Mouse (Mus musculus): ENCODE measurements around the gene Heph. TPM values are rescaled to one million over a fixed set of nuclear protein-coding genes. Genes with fewer than 3 reads are reported as not detected.
"Not testable (repeated sequence)": the region's sequence is repeated elsewhere in the genome, so short reads cannot be mapped to it uniquely, and the experiment has no call there.

Gene Heph
- 19.3 and 22.6 TPM in 2 replicates for polyA plus RNA-seq (2014; fragmentation: Nextera tagmentation; extraction: Ambion mirVana)

DNA sequence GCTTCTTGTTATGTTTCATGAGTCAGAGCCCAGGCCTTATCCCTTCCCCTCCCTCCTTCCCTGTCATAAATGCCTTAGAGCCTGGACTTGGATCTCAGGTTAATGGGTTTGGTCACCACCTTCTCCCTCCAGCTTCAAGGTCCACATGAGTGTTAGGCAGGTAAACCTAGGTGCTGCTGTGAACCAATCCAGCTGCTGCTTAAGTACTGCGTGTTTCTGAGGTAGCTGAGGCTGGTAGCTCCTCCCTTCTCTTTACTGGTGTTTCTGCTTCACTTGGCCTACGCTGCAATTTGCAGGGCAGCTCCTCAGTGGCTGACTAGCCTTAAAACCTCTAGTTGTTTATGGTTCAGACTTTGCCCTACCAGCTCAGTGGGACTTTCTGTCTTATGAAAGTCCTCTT, at the start of gene Heph:
Gene Heph (plus strand): TSS at position 211 of the 400 bp plus-strand sequence.
- Histone ChIP-seq H3K9me3 (ENCODE audit: control insufficient read depth, low read length) (no peaks in the 10 kb centered on the region), H3K27ac (replicated peaks; ENCODE audit: low read depth, low read length) (0 out of 2 replicates have a peak within 1 kb of the TSS, but pooled peaks have one; percentile 8), H3K36me3 (ENCODE audit: control insufficient read depth, insufficient read depth, low read length) (no peaks in the 10 kb centered on the region), H3K9ac (ENCODE audit: low read depth, low read length) (peak within 1 kb of the TSS; percentile 58; the same call in 1 of the 2 replicates), H3K4me1 (ENCODE audit: control insufficient read depth, insufficient read depth, low read length) (no peaks in the 10 kb centered on the region), H3K4me2 (ENCODE audit: low read depth, low read length) (peak within 1 kb of the TSS; percentile 46), H3K4me3 (ENCODE audit: low read depth, low read length) (peak within 1 kb of the TSS; percentile 43), H3K27me3 (replicated peaks; ENCODE audit: control insufficient read depth, insufficient read depth, low read length) (no peaks in the 10 kb centered on the region)
- ATAC-seq (ENCODE audit: low read depth) (no peak), DNase-seq (ENCODE audit: low spot score) (no peak)
- 53% methylated on average over 2 of the region's 2 CpGs for WGBS

DNA sequence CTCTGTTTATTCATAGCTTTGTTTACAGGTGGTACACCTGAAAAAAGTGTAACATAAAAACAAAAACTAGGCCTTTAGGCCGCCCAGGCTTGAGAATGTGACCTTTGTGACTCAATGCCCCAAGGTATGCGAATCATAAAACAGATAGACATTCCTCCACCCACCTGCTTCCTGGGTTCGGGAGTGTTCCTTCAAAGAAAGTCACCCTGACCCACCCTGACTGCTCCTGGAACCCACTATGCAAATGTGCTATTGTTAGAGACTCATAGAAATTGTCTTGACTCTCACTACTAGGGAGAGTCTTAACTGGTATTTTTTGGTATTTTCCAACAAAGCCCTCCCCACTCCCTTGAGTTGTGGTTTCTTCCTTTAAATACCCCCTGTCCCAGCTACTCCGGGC, 39.8 kb upstream of the Heph start:
- not testable (repeated sequence) for H3K36me3 ChIP-seq (ENCODE audit: control insufficient read depth, insufficient read depth, low read length); H3K4me1 ChIP-seq (ENCODE audit: control insufficient read depth, insufficient read depth, low read length); ATAC-seq (ENCODE audit: low read depth); H3K9ac ChIP-seq (ENCODE audit: low read depth, low read length); H3K4me3 ChIP-seq (ENCODE audit: low read depth, low read length); H3K9me3 ChIP-seq (ENCODE audit: control insufficient read depth, low read length); H3K27ac ChIP-seq (replicated peaks; ENCODE audit: low read depth, low read length); H3K27me3 ChIP-seq (replicated peaks; ENCODE audit: control insufficient read depth, insufficient read depth, low read length); DNase-seq (ENCODE audit: low spot score); H3K4me2 ChIP-seq (ENCODE audit: low read depth, low read length)
- WGBS = 77% methylated on average over 4 of the region's 4 CpGs

DNA sequence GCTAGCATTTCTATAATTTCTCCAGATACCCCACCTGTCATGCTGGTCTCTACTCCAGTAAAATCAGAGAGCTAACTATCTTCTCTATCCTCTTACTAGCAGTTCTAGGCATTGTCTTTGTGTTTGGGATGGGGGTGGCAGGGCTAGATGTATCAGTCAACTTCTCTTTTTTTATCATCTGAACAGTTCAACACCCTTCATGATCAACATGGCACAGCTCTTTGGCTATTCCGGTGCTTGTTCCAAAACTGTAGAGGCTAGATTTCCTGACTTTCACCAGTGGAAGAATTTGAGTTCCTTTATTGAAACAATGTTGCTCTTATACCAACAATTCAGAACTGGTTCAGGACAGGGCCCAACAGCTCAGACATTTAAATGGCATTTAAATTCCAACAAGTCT, 38.2 kb upstream of the Heph start:
- no peak overlapping the region for H3K4me2 ChIP-seq (ENCODE audit: low read depth, low read length)
- ATAC-seq (ENCODE audit: low read depth) (no peak), DNase-seq (ENCODE audit: low spot score) (no peak)
- 85% methylated on average over 1 of the region's 1 CpGs for WGBS
- no peak overlapping the region for H3K27ac ChIP-seq (replicated peaks; ENCODE audit: low read depth, low read length)
- H3K27me3 ChIP-seq (replicated peaks; ENCODE audit: control insufficient read depth, insufficient read depth, low read length) = no peaks in the 10 kb centered on the region
- no peaks in the 10 kb centered on the region for H3K4me1 ChIP-seq (ENCODE audit: control insufficient read depth, insufficient read depth, low read length)
- H3K9me3 ChIP-seq (ENCODE audit: control insufficient read depth, low read length) = no peaks in the 10 kb centered on the region
- H3K9ac ChIP-seq (ENCODE audit: low read depth, low read length) = no peak overlapping the region
- no peak overlapping the region for H3K4me3 ChIP-seq (ENCODE audit: low read depth, low read length)
- no peaks in the 10 kb centered on the region for H3K36me3 ChIP-seq (ENCODE audit: control insufficient read depth, insufficient read depth, low read length)

DNA sequence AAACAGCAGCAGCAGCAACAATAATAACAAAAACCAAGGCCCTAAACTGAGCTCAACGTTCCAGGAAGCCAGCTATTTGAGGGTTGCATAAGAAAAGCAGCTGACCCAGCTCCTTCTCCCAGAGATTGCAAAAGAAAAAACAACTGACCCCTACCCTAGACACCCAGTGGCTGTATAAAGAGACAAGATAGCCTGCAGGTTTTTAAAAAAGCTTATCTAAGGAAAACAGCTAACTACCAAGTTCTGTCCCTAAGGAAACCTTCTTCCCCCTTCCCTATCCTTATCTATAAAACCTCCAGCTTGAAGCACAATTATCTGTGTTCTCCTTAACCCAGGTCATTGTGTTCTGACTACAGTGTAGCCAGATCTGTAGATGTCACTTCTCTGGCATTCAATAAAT, 37.4 kb upstream of the Heph start:
- Histone ChIP-seq H3K4me1 (ENCODE audit: control insufficient read depth, insufficient read depth, low read length) (no peaks in the 10 kb centered on the region), H3K27ac (replicated peaks; ENCODE audit: low read depth, low read length) (no peak overlapping the region), H3K4me3 (ENCODE audit: low read depth, low read length) (no peak overlapping the region), H3K4me2 (ENCODE audit: low read depth, low read length) (no peak overlapping the region), H3K9ac (ENCODE audit: low read depth, low read length) (no peak overlapping the region), H3K36me3 (ENCODE audit: control insufficient read depth, insufficient read depth, low read length) (no peaks in the 10 kb centered on the region), H3K9me3 (ENCODE audit: control insufficient read depth, low read length) (no peaks in the 10 kb centered on the region), H3K27me3 (replicated peaks; ENCODE audit: control insufficient read depth, insufficient read depth, low read length) (no peaks in the 10 kb centered on the region)
- DNase-seq (ENCODE audit: low spot score) (no peak), ATAC-seq (ENCODE audit: low read depth) (no peak)
- WGBS = 63% methylated on average over 1 of the region's 1 CpGs

DNA sequence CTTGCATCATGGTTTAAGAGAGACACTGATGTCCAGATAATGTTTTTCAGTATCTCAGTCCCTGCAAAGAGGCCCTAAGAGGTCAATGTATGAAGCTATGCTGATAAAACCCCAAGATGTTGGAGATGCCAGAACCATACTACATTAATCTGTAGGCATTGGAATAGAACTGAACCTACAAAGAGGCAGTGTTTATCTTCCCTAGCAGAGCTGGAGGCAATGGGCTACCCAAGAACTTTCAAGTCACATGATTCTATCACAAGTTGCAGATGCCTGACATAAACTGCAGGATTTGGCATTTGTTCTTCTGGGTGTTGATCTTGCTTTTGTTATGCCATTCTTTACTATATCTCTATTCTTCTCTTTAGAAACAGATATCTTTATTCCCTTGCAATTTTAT, 35.8 kb upstream of the Heph start:
- no peak overlapping the region for H3K9ac ChIP-seq (ENCODE audit: low read depth, low read length)
- H3K4me2 ChIP-seq (ENCODE audit: low read depth, low read length) = no peak overlapping the region
- ATAC-seq (ENCODE audit: low read depth) (no peak), DNase-seq (ENCODE audit: low spot score) (no peak)
- H3K4me3 ChIP-seq (ENCODE audit: low read depth, low read length) = no peak overlapping the region
- no peak overlapping the region for H3K27ac ChIP-seq (replicated peaks; ENCODE audit: low read depth, low read length)
- no peaks in the 10 kb centered on the region for H3K9me3 ChIP-seq (ENCODE audit: control insufficient read depth, low read length)
- no peaks in the 10 kb centered on the region for H3K27me3 ChIP-seq (replicated peaks; ENCODE audit: control insufficient read depth, insufficient read depth, low read length)
- no peaks in the 10 kb centered on the region for H3K4me1 ChIP-seq (ENCODE audit: control insufficient read depth, insufficient read depth, low read length)
- H3K36me3 ChIP-seq (ENCODE audit: control insufficient read depth, insufficient read depth, low read length) = no peaks in the 10 kb centered on the region

DNA sequence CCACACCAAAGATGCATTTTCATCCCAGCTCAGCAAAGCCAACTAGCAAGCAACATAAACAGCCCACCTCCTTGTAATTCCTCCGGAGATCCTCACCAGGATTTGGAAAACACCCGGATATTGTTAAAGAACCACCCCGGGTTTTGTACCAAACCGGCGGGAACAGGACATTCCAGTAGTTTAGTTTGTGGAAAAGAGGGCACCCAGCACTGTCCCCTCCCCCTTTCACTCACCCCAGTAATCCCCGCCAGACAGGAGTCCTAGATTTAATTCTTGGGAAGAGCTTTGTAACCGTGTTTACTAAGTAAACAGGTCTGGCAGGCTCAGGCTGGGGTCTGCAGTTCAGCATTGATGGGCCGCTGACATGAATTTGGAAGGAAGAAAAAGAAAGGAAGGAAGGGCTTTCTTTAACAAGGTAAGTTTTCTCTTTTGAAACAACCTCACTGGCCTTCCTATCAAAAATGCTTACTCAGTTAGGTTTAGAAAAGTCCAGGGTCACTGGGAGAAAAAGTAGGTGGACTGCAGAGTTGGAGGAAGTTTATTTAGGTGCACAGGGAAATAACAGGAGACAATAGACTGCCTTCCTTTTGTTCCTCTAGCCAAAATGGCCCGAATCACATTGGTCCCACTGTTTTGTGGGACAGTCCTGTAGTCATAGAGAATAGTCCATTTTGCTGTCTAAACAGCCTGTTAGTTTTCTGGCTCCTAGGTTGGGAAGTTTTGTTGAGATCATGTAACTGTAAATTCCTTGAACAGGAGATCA, 1.2 kb downstream of the Heph start, which contains the start of gene Hsf3:
Gene Hsf3 (minus strand): TSS at position 94 of the 763 bp plus-strand sequence.
- peak within 1 kb of the TSS; percentile 43 for H3K4me3 ChIP-seq (ENCODE audit: low read depth, low read length)
- no peaks in the 10 kb centered on the region for H3K4me1 ChIP-seq (ENCODE audit: control insufficient read depth, insufficient read depth, low read length)
- peak within 1 kb of the TSS; percentile 58 for H3K9ac ChIP-seq (ENCODE audit: low read depth, low read length)
- no peaks in the 10 kb centered on the region for H3K36me3 ChIP-seq (ENCODE audit: control insufficient read depth, insufficient read depth, low read length)
- peak within 1 kb of the TSS; percentile 8; the same call in 1 of the 2 replicates for H3K27ac ChIP-seq (replicated peaks; ENCODE audit: low read depth, low read length)
- DNase-seq (ENCODE audit: low spot score) (peak; percentile 73), ATAC-seq (ENCODE audit: low read depth) (peak; percentile 72)
- no peaks in the 10 kb centered on the region for H3K9me3 ChIP-seq (ENCODE audit: control insufficient read depth, low read length)
- peak within 1 kb of the TSS; percentile 46 for H3K4me2 ChIP-seq (ENCODE audit: low read depth, low read length)
- H3K27me3 ChIP-seq (replicated peaks; ENCODE audit: control insufficient read depth, insufficient read depth, low read length) = no peaks in the 10 kb centered on the region
- 18% methylated on average over 9 of the region's 9 CpGs for WGBS

DNA sequence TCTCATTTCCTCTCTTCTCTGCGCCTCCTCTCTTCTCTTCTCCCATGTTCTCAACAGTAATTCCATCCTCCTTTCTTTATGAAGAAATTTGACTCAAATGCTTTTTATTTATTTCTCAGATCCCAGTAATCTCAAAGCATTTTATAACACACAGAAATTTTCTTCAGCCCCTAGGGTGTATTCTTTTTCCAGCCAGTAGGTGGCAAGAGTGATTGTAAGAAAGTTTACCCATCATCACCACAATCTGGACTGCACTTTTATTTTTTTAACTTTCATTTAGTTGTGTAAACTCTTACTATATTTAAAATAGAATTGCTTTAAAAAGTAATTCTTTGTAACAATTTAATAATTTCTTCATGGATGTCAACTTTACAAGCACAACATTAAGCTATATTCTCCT, 46.4 kb downstream of the Heph start:
- no peak overlapping the region for H3K4me3 ChIP-seq (ENCODE audit: low read depth, low read length)
- no peaks in the 10 kb centered on the region for H3K27me3 ChIP-seq (replicated peaks; ENCODE audit: control insufficient read depth, insufficient read depth, low read length)
- 58% methylated on average over 1 of the region's 1 CpGs for WGBS
- no peak overlapping the region for H3K27ac ChIP-seq (replicated peaks; ENCODE audit: low read depth, low read length)
- peak; percentile 1 for DNase-seq (ENCODE audit: low spot score)
- no peaks in the 10 kb centered on the region for H3K36me3 ChIP-seq (ENCODE audit: control insufficient read depth, insufficient read depth, low read length)
- H3K4me1 ChIP-seq (ENCODE audit: control insufficient read depth, insufficient read depth, low read length) = no peaks in the 10 kb centered on the region
- ATAC-seq (ENCODE audit: low read depth) = no peak
- H3K4me2 ChIP-seq (ENCODE audit: low read depth, low read length) = no peak overlapping the region
- no peak overlapping the region for H3K9ac ChIP-seq (ENCODE audit: low read depth, low read length)
- H3K9me3 ChIP-seq (ENCODE audit: control insufficient read depth, low read length) = no peaks in the 10 kb centered on the region
